Mouse (Mus musculus) activated CD4-positive, CD25-positive, alpha-beta regulatory T cell, adult 4 months (primary cell): ENCODE measurements around the gene Il6st. TPM values are rescaled to one million over a fixed set of nuclear protein-coding genes. Genes with fewer than 3 reads are reported as not detected.
A peak's percentile ranks its signal among the peaks of the same experiment; 100 is the strongest.

Source experiments
- ATAC-seq: one replicate; pipeline ENCODE4 v1.8.0; 2017
- polyA plus RNA-seq, 2 experiments: library from polyadenylated mRNA; unstranded; fragments of 100-300 nt; shearing (Covaris generic); gene quantifications; one replicate each; pipeline ENCODE4 v1.2.1; 2017

Gene Il6st
- polyA plus RNA-seq, result 10 to 100 TPM; 29.5 to 37.5 TPM

- peak; percentile 83 for ATAC-seq
Observed at GRCm38 (mm10) chr13:112463868-112464625, at the start of gene Il6st. TSS of gene Il6st (plus strand) at chr13:112464070.

- no peak for ATAC-seq
Observed at GRCm38 (mm10) chr13:112415896-112416295, 48.0 kb upstream of the Il6st start.

GRCm38 (mm10) chr13:112416410-112417162 is 47.3 kb upstream of the Il6st start:
- ATAC-seq, result no peak

- no peak for ATAC-seq
Observed at GRCm38 (mm10) chr13:112417163-112417523, 46.7 kb upstream of the Il6st start.

GRCm38 (mm10) chr13:112417861-112418423 is 45.9 kb upstream of the Il6st start:
- ATAC-seq, result peak; percentile 87

- ATAC-seq, result peak; percentile 69
Observed at GRCm38 (mm10) chr13:112418595-112418994, 45.3 kb upstream of the Il6st start.

- peak; percentile 26 for ATAC-seq
Observed at GRCm38 (mm10) chr13:112424212-112424611, 39.7 kb upstream of the Il6st start.

- peak; percentile 48 for ATAC-seq
Observed at GRCm38 (mm10) chr13:112424635-112425034, 39.2 kb upstream of the Il6st start.

- ATAC-seq, result peak; percentile 12
Observed at GRCm38 (mm10) chr13:112425181-112425654, 38.7 kb upstream of the Il6st start.

GRCm38 (mm10) chr13:112426265-112427135 is 37.4 kb upstream of the Il6st start:
- ATAC-seq, result peak; percentile 5

GRCm38 (mm10) chr13:112427136-112427470 is 36.8 kb upstream of the Il6st start:
- ATAC-seq, result peak; percentile 0

- ATAC-seq, result peak; percentile 76
Observed at GRCm38 (mm10) chr13:112427521-112427920, 36.3 kb upstream of the Il6st start.

GRCm38 (mm10) chr13:112433271-112433670 is 30.6 kb upstream of the Il6st start:
- ATAC-seq, result peak; percentile 52

GRCm38 (mm10) chr13:112435241-112436075 is 28.4 kb upstream of the Il6st start:
- ATAC-seq, result no peak

GRCm38 (mm10) chr13:112436288-112436687 is 27.6 kb upstream of the Il6st start:
- ATAC-seq, result no peak

- ATAC-seq, result peak; percentile 83
Observed at GRCm38 (mm10) chr13:112438001-112438868, 25.6 kb upstream of the Il6st start.

- peak; percentile 46 for ATAC-seq
Observed at GRCm38 (mm10) chr13:112439105-112439818, 24.6 kb upstream of the Il6st start.

- ATAC-seq, result peak; percentile 25
Observed at GRCm38 (mm10) chr13:112439917-112440361, 23.9 kb upstream of the Il6st start.

- no peak for ATAC-seq
Observed at GRCm38 (mm10) chr13:112440668-112441067, 23.2 kb upstream of the Il6st start.
